Mouse (Mus musculus) G1E (cell line): ENCODE results near the gene Gimap8.

Experiments
- CTCF ChIP-seq: IDR thresholded peaks from 2 replicates; pipeline ENCODE4 v1.5.1; 2012; ENCODE audit warnings: low read depth, low read length, inconsistent platforms, mixed read lengths
- GATA1 ChIP-seq: IDR thresholded peaks from 2 replicates; pipeline ENCODE4 v1.6.1; 2012; ENCODE audit warnings: borderline replicate concordance, low read length, inconsistent platforms, mixed read lengths
- TAL1 ChIP-seq: conservative IDR thresholded peaks from 2 replicates; pipeline ENCODE4 v1.6.1; 2012; ENCODE audit warnings: low read depth, low read length, inconsistent platforms, mixed read lengths

DNA sequence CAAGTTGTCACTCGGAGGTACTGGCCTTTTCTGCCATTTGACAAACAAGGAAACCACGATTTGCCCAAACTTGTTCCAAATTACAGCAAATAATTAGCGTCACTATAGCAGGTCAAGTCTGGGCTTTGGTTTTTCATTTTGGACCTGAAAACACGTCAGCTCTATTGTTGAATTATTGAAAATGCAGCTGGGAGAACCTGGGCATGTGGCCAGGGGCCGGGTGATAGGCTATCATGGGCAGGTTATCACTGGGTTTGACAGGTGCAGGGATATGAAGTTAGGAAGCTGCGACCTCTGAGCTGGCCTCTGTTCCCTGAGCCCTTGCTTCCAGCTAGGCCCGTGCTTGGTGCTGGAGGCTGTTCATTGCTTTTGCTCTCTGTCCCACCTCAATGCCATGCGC lies 16.2 kb upstream of the Gimap8 start:
- TF ChIP-seq CTCF (no peak), GATA1 (no peak), TAL1 (no peak)
